Mouse (Mus musculus) liver, adult 2 months (tissue): Measurements from ENCODE around the gene Fgfr2.

ENCODE experiments used
- CTCF ChIP-seq: fragments of 200-500 bp; IDR thresholded peaks from 2 replicates; pipeline ENCODE4 v1.5.1; 2011; ENCODE audit warnings: low read depth, low read length, control low read depth
- POLR2A ChIP-seq: fragments of 200-500 bp; IDR thresholded peaks from 2 replicates; pipeline ENCODE4 v1.6.1; 2011; ENCODE audit warnings: low read length, control low read depth; ENCODE audit not compliant: insufficient read depth; ENCODE audit errors: extremely low read depth

- TF ChIP-seq POLR2A (no peak), CTCF (no peak)
Measured at GRCm38 (mm10) chr7:130545401-130545800, 2577.7 kb downstream of the Fgfr2 start.
